Mouse (Mus musculus): ENCODE data around the gene Olfr414. TPM values are rescaled to one million over a fixed set of nuclear protein-coding genes. Genes with fewer than 3 reads are reported as not detected.

Olfr414 gene
- total RNA-seq (2021): not detected
- long read RNA-seq, experiment 1: 0 reads
- long read RNA-seq, experiment 2: 0 reads

GRCm38 (mm10) chr1:174423764-174424163, at the start of gene Olfr414:
Olfr414 (plus strand) TSS chr1:174424064.
- intact Hi-C loops (cut with DNase I; ENCODE audit: low total_unique reads): no loop called here
- DNase-seq: no peak

GRCm38 (mm10) chr1:174390746-174391145, 33.1 kb upstream of the Olfr414 start, which contains the start of gene Olfr248:
Olfr248 (plus strand) TSS chr1:174391046.
- no peak for DNase-seq
- intact Hi-C loops (cut with DNase I; ENCODE audit: low total_unique reads): no loop called here

GRCm38 (mm10) chr1:174422959-174423358, 905 bp upstream of the Olfr414 start:
- intact Hi-C loops (cut with DNase I; ENCODE audit: low total_unique reads): no loop called here
- DNase-seq: no peak

GRCm38 (mm10) chr1:174426180-174426986, 2.5 kb downstream of the Olfr414 start:
- no peak for DNase-seq
- intact Hi-C loops (cut with DNase I; ENCODE audit: low total_unique reads): no loop called here

- intact Hi-C loops (cut with DNase I; ENCODE audit: low total_unique reads): no loop called here
- DNase-seq: no peak
Observed at GRCm38 (mm10) chr1:174427402-174427801, 3.5 kb downstream of the Olfr414 start.

- DNase-seq: no peak
- intact Hi-C loops (cut with DNase I; ENCODE audit: low total_unique reads): no loop called here
Observed at GRCm38 (mm10) chr1:174428407-174428806, 4.5 kb downstream of the Olfr414 start.

GRCm38 (mm10) chr1:174434121-174434520, 10.3 kb downstream of the Olfr414 start:
- intact Hi-C loops (cut with DNase I; ENCODE audit: low total_unique reads): no loop called here
- no peak for DNase-seq

GRCm38 (mm10) chr1:174441782-174442181, 17.9 kb downstream of the Olfr414 start, which contains the start of gene Olfr220:
Olfr220 (plus strand) TSS chr1:174442082.
- no peak for DNase-seq
- intact Hi-C loops (cut with DNase I; ENCODE audit: low total_unique reads): no loop called here

GRCm38 (mm10) chr1:174455100-174455499, 31.2 kb downstream of the Olfr414 start:
- intact Hi-C loops (cut with DNase I; ENCODE audit: low total_unique reads): no loop called here
- no peak for DNase-seq

- no peak for DNase-seq
- intact Hi-C loops (cut with DNase I; ENCODE audit: low total_unique reads): loop anchor here (5.0 kb wide), 1 partner anchor 1008 kb away; no protein-coding TSS in a partner anchor
Observed at GRCm38 (mm10) chr1:174465385-174465784, 41.5 kb downstream of the Olfr414 start.

- intact Hi-C loops (cut with DNase I; ENCODE audit: low total_unique reads): loop anchor here (5.0 kb wide), 1 partner anchor 1009 kb away; no protein-coding TSS in a partner anchor
- DNase-seq: no peak
Observed at GRCm38 (mm10) chr1:174466240-174466639, 42.4 kb downstream of the Olfr414 start.

GRCm38 (mm10) chr1:174469736-174470135, 45.9 kb downstream of the Olfr414 start:
- peak; percentile 12 for DNase-seq
- intact Hi-C loops (cut with DNase I; ENCODE audit: low total_unique reads): loop anchor here (2.0 to 5.0 kb wide), 2 partner anchors 83 to 1012 kb away; no protein-coding TSS in a partner anchor

- DNase-seq: no peak
- intact Hi-C loops (cut with DNase I; ENCODE audit: low total_unique reads): no loop called here
Observed at GRCm38 (mm10) chr1:174482567-174482966, 58.7 kb downstream of the Olfr414 start.

Other genes with a start within 250 kb of the Olfr414 start
- gene Olfr419, start 172.0 kb upstream of the Olfr414 start, total RNA-seq (2021): not detected
- not detected for gene Mptx1, start 93.5 kb upstream of the Olfr414 start, total RNA-seq (2021)
- gene Olfr417, start 58.9 kb upstream of the Olfr414 start, total RNA-seq (2021): not detected
- gene Olfr248, start 33.0 kb upstream of the Olfr414 start, total RNA-seq (2021): not detected
- gene Olfr220, start 18.0 kb downstream of the Olfr414 start, total RNA-seq (2021): not detected
- gene Fmn2, start 77.8 kb downstream of the Olfr414 start, total RNA-seq (2021): under 1 TPM; 0.29 to 0.98 TPM

All from gastrocnemius, postnatal 14 days (tissue).